Mouse (Mus musculus) right cerebral cortex, postnatal 25 days (tissue): Measurements from ENCODE around the gene Galnt10.
A peak's percentile ranks its signal among the peaks of the same experiment; 100 is the strongest.

Experiments used
- DNase-seq: peaks from one replicate; pipeline ENCODE4 v3.0.0; 2022

The Galnt10 gene

GRCm38 (mm10) chr11:57661492-57662229 lies 16.4 kb downstream of the Galnt10 start:
- DNase-seq = no peak

- DNase-seq = no peak
Measured at GRCm38 (mm10) chr11:57662231-57662630, 17.0 kb downstream of the Galnt10 start.

- no peak for DNase-seq
Measured at GRCm38 (mm10) chr11:57663271-57663670, 18.0 kb downstream of the Galnt10 start.

- DNase-seq = no peak
Measured at GRCm38 (mm10) chr11:57664741-57665140, 19.5 kb downstream of the Galnt10 start.

- no peak for DNase-seq
Measured at GRCm38 (mm10) chr11:57668271-57668670, 23.0 kb downstream of the Galnt10 start.

GRCm38 (mm10) chr11:57669522-57669921 lies 24.3 kb downstream of the Galnt10 start:
- DNase-seq = no peak

GRCm38 (mm10) chr11:57671120-57671697 lies 26.0 kb downstream of the Galnt10 start:
- no peak for DNase-seq

- no peak for DNase-seq
Measured at GRCm38 (mm10) chr11:57671797-57672196, 26.6 kb downstream of the Galnt10 start.

- DNase-seq = no peak
Measured at GRCm38 (mm10) chr11:57672995-57673394, 27.8 kb downstream of the Galnt10 start.

GRCm38 (mm10) chr11:57673977-57674687 lies 28.9 kb downstream of the Galnt10 start:
- peak; percentile 31 for DNase-seq

GRCm38 (mm10) chr11:57677261-57677660 lies 32.0 kb downstream of the Galnt10 start:
- DNase-seq = no peak

- no peak for DNase-seq
Measured at GRCm38 (mm10) chr11:57682589-57682988, 37.3 kb downstream of the Galnt10 start.

GRCm38 (mm10) chr11:57683125-57683524 lies 37.9 kb downstream of the Galnt10 start:
- no peak for DNase-seq

GRCm38 (mm10) chr11:57683931-57684330 lies 38.7 kb downstream of the Galnt10 start:
- no peak for DNase-seq

- DNase-seq = no peak
Measured at GRCm38 (mm10) chr11:57684891-57685290, 39.6 kb downstream of the Galnt10 start.

GRCm38 (mm10) chr11:57685689-57686454 lies 40.6 kb downstream of the Galnt10 start:
- DNase-seq = no peak

GRCm38 (mm10) chr11:57686797-57687196 lies 41.6 kb downstream of the Galnt10 start:
- DNase-seq = no peak

- no peak for DNase-seq
Measured at GRCm38 (mm10) chr11:57687258-57687657, 42.0 kb downstream of the Galnt10 start.

GRCm38 (mm10) chr11:57688179-57688929 lies 43.1 kb downstream of the Galnt10 start:
- DNase-seq = no peak

GRCm38 (mm10) chr11:57689811-57690210 lies 44.6 kb downstream of the Galnt10 start:
- no peak for DNase-seq

- no peak for DNase-seq
Measured at GRCm38 (mm10) chr11:57690836-57691235, 45.6 kb downstream of the Galnt10 start.

- DNase-seq = no peak
Measured at GRCm38 (mm10) chr11:57691939-57692338, 46.7 kb downstream of the Galnt10 start.
